In genomic region chr6:23886418-23886817, GRCm38 (mm10) we compare ENCODE assay signal across 10 mouse cellular contexts. TPM values are rescaled to one million over a fixed set of nuclear protein-coding genes. Genes with fewer than 3 reads are reported as not detected.
DNase-seq lines count a peak whose midpoint lies in the region; ATAC-seq and TF ChIP-seq lines count a peak whose summit lies in the region.
"Had no signal": no experiment of that assay in that cellular context is flagged by ENCODE, and none has a peak within 500 bp of the region (broad histone marks: within the 10 kb centered on the region; RNA-seq: fewer than 3 reads in every experiment).

No protein-coding gene starts in this region.

- H3K4me3 ChIP-seq in hindbrain, embryonic 15.5 days: no peak overlapping the region
- H3K4me3 ChIP-seq in limb, embryonic 14.5 days (replicated peaks; ENCODE audit: low read length): no peak overlapping the region
- H3K4me3 ChIP-seq in neural tube, embryonic 14.5 days (ENCODE audit: low read depth, low read length): no peak overlapping the region
- H3K4me3 ChIP-seq: embryonic facial prominence, embryonic 13.5 days; limb, embryonic 12.5 days; stomach, embryonic 15.5 days had no signal

- TF ChIP-seq CTCF in brain, embryonic 14.5 days (IDR thresholded peaks at IDR 0.05; ENCODE audit: borderline replicate concordance, extremely low read depth, insufficient read depth, insufficient read length): peak; percentile 62; the same call in 1 of the 2 replicates

- no peak overlapping the region for H3K9ac ChIP-seq in hindbrain, embryonic 15.5 days
- no peak overlapping the region for H3K9ac ChIP-seq in limb, embryonic 14.5 days (ENCODE audit: low read depth, low read length, severe bottlenecking)
- H3K9ac ChIP-seq in neural tube, embryonic 14.5 days (replicated peaks; ENCODE audit: low read depth, low read length): no peak overlapping the region
- H3K9ac ChIP-seq: embryonic facial prominence, embryonic 13.5 days; limb, embryonic 12.5 days; stomach, embryonic 15.5 days had no signal

- no peaks in the 10 kb centered on the region; the same call in 1 of the 2 replicates for H3K9me3 ChIP-seq in hindbrain, embryonic 15.5 days
- no peaks in the 10 kb centered on the region for H3K9me3 ChIP-seq in limb, embryonic 14.5 days (ENCODE audit: control insufficient read depth, low read length)
- no peaks in the 10 kb centered on the region for H3K9me3 ChIP-seq in neural tube, embryonic 14.5 days (ENCODE audit: control insufficient read depth, low read length)
- H3K9me3 ChIP-seq: embryonic facial prominence, embryonic 13.5 days; limb, embryonic 12.5 days; stomach, embryonic 15.5 days had no signal

- peak; percentile 36 for DNase-seq in urinary bladder, postnatal 14 days (ENCODE audit: low spot score)
- no peak for DNase-seq in urinary bladder, postnatal 10 days (ENCODE audit: low spot score)
- peak; percentile 62 for DNase-seq in brain, embryonic 14.5 days (ENCODE audit: low read depth)
- peak; percentile 38 for DNase-seq in limb, embryonic 14.5 days (ENCODE audit: low spot score)
- DNase-seq in thymus, postnatal 36 days: no peak

- H3K4me1 ChIP-seq in hindbrain, embryonic 15.5 days (replicated peaks): no peaks in the 10 kb centered on the region
- no peaks in the 10 kb centered on the region for H3K4me1 ChIP-seq in limb, embryonic 14.5 days (ENCODE audit: control insufficient read depth, insufficient read depth, low read length)
- H3K4me1 ChIP-seq in neural tube, embryonic 14.5 days (ENCODE audit: control insufficient read depth, insufficient read depth, low read length): no peaks in the 10 kb centered on the region
- H3K4me1 ChIP-seq: embryonic facial prominence, embryonic 13.5 days; limb, embryonic 12.5 days; stomach, embryonic 15.5 days had no signal

- no peak overlapping the region for H3K4me2 ChIP-seq in hindbrain, embryonic 15.5 days
- H3K4me2 ChIP-seq in limb, embryonic 14.5 days (replicated peaks; ENCODE audit: low read depth, low read length, severe bottlenecking): no peak overlapping the region
- H3K4me2 ChIP-seq in neural tube, embryonic 14.5 days (ENCODE audit: low read depth, low read length): no peak overlapping the region
- H3K4me2 ChIP-seq: embryonic facial prominence, embryonic 13.5 days; limb, embryonic 12.5 days; stomach, embryonic 15.5 days had no signal

- H3K36me3 ChIP-seq in hindbrain, embryonic 15.5 days: no peaks in the 10 kb centered on the region
- no peaks in the 10 kb centered on the region for H3K36me3 ChIP-seq in limb, embryonic 14.5 days (ENCODE audit: control insufficient read depth, insufficient read depth, low read length)
- H3K36me3 ChIP-seq in neural tube, embryonic 14.5 days (ENCODE audit: control insufficient read depth, insufficient read depth, low read length): no peaks in the 10 kb centered on the region
- H3K36me3 ChIP-seq: embryonic facial prominence, embryonic 13.5 days; limb, embryonic 12.5 days; stomach, embryonic 15.5 days had no signal

- no peaks in the 10 kb centered on the region for H3K27me3 ChIP-seq in hindbrain, embryonic 15.5 days
- no peaks in the 10 kb centered on the region for H3K27me3 ChIP-seq in limb, embryonic 14.5 days (ENCODE audit: control insufficient read depth, insufficient read depth, low read length)
- H3K27me3 ChIP-seq in neural tube, embryonic 14.5 days (ENCODE audit: control insufficient read depth, insufficient read depth, low read length): no peaks in the 10 kb centered on the region
- H3K27me3 ChIP-seq: embryonic facial prominence, embryonic 13.5 days; limb, embryonic 12.5 days; stomach, embryonic 15.5 days had no signal

- H3K27ac ChIP-seq in hindbrain, embryonic 15.5 days (replicated peaks): no peak overlapping the region
- no peak overlapping the region for H3K27ac ChIP-seq in limb, embryonic 14.5 days (replicated peaks; ENCODE audit: low read depth, low read length)
- H3K27ac ChIP-seq in neural tube, embryonic 14.5 days (ENCODE audit: low read depth, low read length): no peak overlapping the region
- H3K27ac ChIP-seq: embryonic facial prominence, embryonic 13.5 days; limb, embryonic 12.5 days; stomach, embryonic 15.5 days had no signal

- 12% methylated on average over 6 of the region's 6 CpGs for WGBS in hindbrain, embryonic 15.5 days
- 7% methylated on average over 6 of the region's 6 CpGs for WGBS in limb, embryonic 14.5 days
- WGBS in neural tube, embryonic 14.5 days: 15% methylated on average over 6 of the region's 6 CpGs

- peak; percentile 51; the same call in 1 of the 2 replicates for ATAC-seq in hindbrain, embryonic 15.5 days (ENCODE audit: low FRiP score, low read depth)
- peak; percentile 67 for ATAC-seq in limb, embryonic 14.5 days (ENCODE audit: low FRiP score, low read depth)
- ATAC-seq in neural tube, embryonic 14.5 days (ENCODE audit: low read depth): peak; percentile 86; the same call in 1 of the 2 replicates

- no peak for TF ChIP-seq POLR2A in brain, embryonic 14.5 days (IDR thresholded peaks at IDR 0.05; ENCODE audit: borderline replicate concordance, extremely low read depth, insufficient read depth, insufficient read length, poor library complexity, severe bottlenecking)
- TF ChIP-seq POLR2A in limb, embryonic 14.5 days (IDR thresholded peaks at IDR 0.05; ENCODE audit: borderline replicate concordance, extremely low read depth, insufficient read depth, insufficient read length): no peak

RNA-seq across cellular contexts. Expression of gene Cadps2, which starts 47.2 kb away (rescaled TPM):
- 5.3 and 7.7 TPM in 2 replicates for polyA plus RNA-seq in brain, embryonic 14.5 days (2012; rRNA removed)
- polyA plus RNA-seq in hindbrain, embryonic 15.5 days (2015; fragmentation: Nextera tagmentation; extraction: Ambion mirVana): 12.9 and 13.9 TPM in 2 replicates
- 2.4 and 2.6 TPM in 2 replicates for polyA plus RNA-seq in limb, embryonic 14.5 days (2012; rRNA removed)
- polyA plus RNA-seq in limb, embryonic 14.5 days (2014; fragmentation: Nextera tagmentation; extraction: Ambion mirVana): 2.6 and 3.9 TPM in 2 replicates
- 11.8 and 14.2 TPM in 2 replicates for polyA plus RNA-seq in neural tube, embryonic 14.5 days (2014; fragmentation: Nextera tagmentation; extraction: Ambion mirVana)

Comparison
In these comparisons a context has a peak if more than half of its experiments do, and no peak if none do; other contexts are left out.
1. DNase-seq: peak in urinary bladder, postnatal 14 days (single experiment), brain, embryonic 14.5 days (single experiment) and limb, embryonic 14.5 days (single experiment); none in urinary bladder, postnatal 10 days (single experiment) and thymus, postnatal 36 days (0 of 2).
2. Peak in every context shown above with its lines, with median percentiles within 50 percentile points of each other: ATAC-seq.